Mouse (Mus musculus) cortical plate, adult 2 months (tissue): ENCODE measurements around the gene Traf5.

Source experiments
- CTCF ChIP-seq: fragments of 200-500 bp; IDR thresholded peaks from 2 replicates; pipeline ENCODE4 v1.5.1; 2011; ENCODE audit warnings: mild to moderate bottlenecking, control low read depth, low read length; ENCODE audit not compliant: insufficient read depth; ENCODE audit errors: extremely low read depth
- POLR2A ChIP-seq: fragments of 200-500 bp; IDR thresholded peaks from 2 replicates; pipeline ENCODE4 v1.6.1; 2011; ENCODE audit warnings: mild to moderate bottlenecking, low read length, control low read depth; ENCODE audit not compliant: insufficient read depth; ENCODE audit errors: extremely low read depth

DNA sequence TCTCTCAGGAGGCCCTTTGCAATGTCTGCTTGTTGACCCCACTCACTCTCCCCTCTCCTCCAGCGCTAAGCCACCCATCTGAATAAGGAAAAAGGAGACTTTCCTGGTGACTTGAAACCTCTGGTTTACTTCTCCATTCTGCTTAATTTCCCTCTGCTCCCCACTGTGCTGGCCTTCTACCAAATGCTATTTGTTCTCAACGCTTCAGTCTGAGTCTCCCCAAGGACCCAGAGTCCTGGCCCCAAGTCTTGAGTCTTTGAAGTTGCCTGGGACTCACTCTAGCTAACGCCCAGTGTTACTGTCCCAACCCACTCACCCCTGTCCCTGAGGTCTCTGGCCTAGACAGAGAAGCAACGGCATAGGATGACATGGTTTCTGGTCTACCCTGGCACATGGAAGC is 4.3 kb downstream of the Traf5 start:
- TF ChIP-seq POLR2A (no peak), CTCF (no peak)
